11 mouse cellular contexts compared by ENCODE assay signal in genomic region chr10:13256196-13256595, GRCm38 (mm10).
A peak's percentile ranks its signal among the peaks of the same experiment; 100 is the strongest.
DNase-seq lines count a peak whose midpoint lies in the region; ATAC-seq and TF ChIP-seq lines count a peak whose summit lies in the region.
"Had no signal": no experiment of that assay in that cellular context is flagged by ENCODE, and none has a peak within 500 bp of the region (broad histone marks: within the 10 kb centered on the region; RNA-seq: fewer than 3 reads in every experiment).

No protein-coding gene starts in this region.

- POLR2A ChIA-PET in Patski (lab: Charles Lee), result no interaction called here

- peaks cover 6% of the 10 kb centered on the region; the same call in 1 of the 2 replicates for H3K36me3 ChIP-seq in intestine, postnatal 0 days (ENCODE audit: control insufficient read depth, insufficient read depth)
- H3K36me3 ChIP-seq in lung, embryonic 14.5 days (ENCODE audit: insufficient read depth), result peaks cover 16% of the 10 kb centered on the region

- DNase-seq in 3T3-L1 (ENCODE audit: low read depth, low spot score), result peak; percentile 4
- no peak for DNase-seq in Patski (ENCODE audit: low read depth, low spot score)
- peak; percentile 55 for DNase-seq in lung, embryonic 14.5 days
- DNase-seq in cerebellum, postnatal 14 days, result no peak
- no peak for DNase-seq in cerebellum, adult 9-11 months
- DNase-seq in thymus, adult 18-20 months, result no peak
- DNase-seq in frontal cortex, postnatal 36 days (ENCODE audit: low spot score in 2 of 2), result no peak
- DNase-seq: adrenal gland, adult 2 months; cerebellum, adult 11-12 months had no signal

- H3K9ac ChIP-seq in intestine, postnatal 0 days (ENCODE audit: low read depth, low read length), result no peak overlapping the region
- H3K9ac ChIP-seq in lung, embryonic 14.5 days, result no peak overlapping the region

- peak; percentile 20 for TF ChIP-seq CTCF in Patski (IDR thresholded peaks at IDR 0.05)
- peak; percentile 46 for TF ChIP-seq CTCF in intestine, postnatal 0 days (IDR thresholded peaks at IDR 0.05; ENCODE audit: low read depth)
- TF ChIP-seq CTCF in lung, embryonic 14.5 days (IDR thresholded peaks at IDR 0.05; ENCODE audit: low read depth), result peak; percentile 27; the same call in 1 of the 2 replicates

- H3K4me3 ChIP-seq in intestine, postnatal 0 days (ENCODE audit: low read depth, low read length), result no peak overlapping the region
- no peak overlapping the region for H3K4me3 ChIP-seq in lung, embryonic 14.5 days (ENCODE audit: low read depth, low read length)
- H3K4me3 ChIP-seq: myocyte had no signal

- H3K27me3 ChIP-seq in Patski, result no peaks in the 10 kb centered on the region
- H3K27me3 ChIP-seq in intestine, postnatal 0 days (replicated peaks; ENCODE audit: control insufficient read depth, insufficient read depth, low read length), result no peaks in the 10 kb centered on the region
- H3K27me3 ChIP-seq in lung, embryonic 14.5 days (ENCODE audit: insufficient read depth, low read length), result no peaks in the 10 kb centered on the region

- no peak overlapping the region for H3K27ac ChIP-seq in intestine, postnatal 0 days (ENCODE audit: low read depth, low read length)
- peak overlapping the region; percentile 1; the same call in 1 of the 2 replicates for H3K27ac ChIP-seq in lung, embryonic 14.5 days (ENCODE audit: low read depth)

- WGBS in intestine, postnatal 0 days, result 76% methylated on average over 7 of the region's 7 CpGs
- 63% methylated on average over 7 of the region's 7 CpGs for WGBS in lung, embryonic 14.5 days

- ATAC-seq in Patski, result peak; percentile 80
- ATAC-seq in intestine, postnatal 0 days, result no peak
- peak; percentile 28; the same call in 1 of the 2 replicates for ATAC-seq in lung, embryonic 14.5 days (ENCODE audit: insufficient read depth)

- CTCF ChIA-PET in Patski (lab: Charles Lee), result interaction anchor here (0.8 kb wide), 1 partner anchor 166 kb away, joined by 3 read pairs; no protein-coding TSS in a partner anchor

- no peaks in the 10 kb centered on the region for H3K9me3 ChIP-seq in intestine, postnatal 0 days (ENCODE audit: control insufficient read depth)
- no peaks in the 10 kb centered on the region for H3K9me3 ChIP-seq in lung, embryonic 14.5 days (ENCODE audit: low read depth, low read length)

- no peak overlapping the region for H3K4me2 ChIP-seq in intestine, postnatal 0 days (replicated peaks; ENCODE audit: low read depth)
- no peak overlapping the region for H3K4me2 ChIP-seq in lung, embryonic 14.5 days

- no peaks in the 10 kb centered on the region for H3K4me1 ChIP-seq in intestine, postnatal 0 days (replicated peaks; ENCODE audit: control insufficient read depth, insufficient read depth, low read length)
- H3K4me1 ChIP-seq in lung, embryonic 14.5 days (ENCODE audit: insufficient read depth), result no peaks in the 10 kb centered on the region

- in situ Hi-C loops in Patski (cut with MboI; ENCODE audit: low pct_unique_long_range_greater_than_20kb), result no loop called here

Comparison
In these comparisons a context has a peak if more than half of its experiments do, and no peak if none do; other contexts are left out.
1. DNase-seq: peak in 3T3-L1 (single experiment) and lung, embryonic 14.5 days (single experiment); none in Patski (single experiment), cerebellum, postnatal 14 days (0 of 2), cerebellum, adult 9-11 months (single experiment), thymus, adult 18-20 months (0 of 2) and frontal cortex, postnatal 36 days (0 of 2).
2. Peak in every context shown above with its lines, with median percentiles within 50 percentile points of each other: CTCF ChIP-seq.